Mouse (Mus musculus) E14TG2a.4 (cell line): ENCODE data around the gene Gramd4.

Experiments
- H3K27me3 ChIP-seq: 2 replicates; pipeline ENCODE4 v1.6.1; 2014; ENCODE audit warnings: low read length, control low read depth; ENCODE audit not compliant: insufficient read depth
- H3K36me3 ChIP-seq: 2 replicates; pipeline ENCODE4 v1.6.1; 2014; ENCODE audit warnings: low read length, control low read depth; ENCODE audit not compliant: insufficient read depth
- H3K4me1 ChIP-seq: replicated peaks from 2 replicates; pipeline ENCODE4 v1.6.1; 2014; ENCODE audit warnings: low read depth, low read length, control low read depth
- H3K4me3 ChIP-seq: replicated peaks from 2 replicates; pipeline ENCODE4 v1.5.1; 2014; ENCODE audit warnings: mild to moderate bottlenecking, low read length
- H3K9me3 ChIP-seq: 2 replicates; pipeline ENCODE4 v1.6.1; 2014; ENCODE audit warnings: low read length, control low read depth
- CTCF ChIP-seq: conservative IDR thresholded peaks from 2 replicates; pipeline ENCODE4 v1.5.1; 2014; ENCODE audit warnings: low read length
- NANOG ChIP-seq: IDR thresholded peaks from 2 replicates; pipeline ENCODE4 v1.6.1; 2014; ENCODE audit warnings: borderline replicate concordance, low read length, mixed read lengths
- POU5F1 ChIP-seq: IDR thresholded peaks from 2 replicates; pipeline ENCODE4 v1.6.1; 2014; ENCODE audit warnings: low read length, borderline replicate concordance

The Gramd4 gene

DNA sequence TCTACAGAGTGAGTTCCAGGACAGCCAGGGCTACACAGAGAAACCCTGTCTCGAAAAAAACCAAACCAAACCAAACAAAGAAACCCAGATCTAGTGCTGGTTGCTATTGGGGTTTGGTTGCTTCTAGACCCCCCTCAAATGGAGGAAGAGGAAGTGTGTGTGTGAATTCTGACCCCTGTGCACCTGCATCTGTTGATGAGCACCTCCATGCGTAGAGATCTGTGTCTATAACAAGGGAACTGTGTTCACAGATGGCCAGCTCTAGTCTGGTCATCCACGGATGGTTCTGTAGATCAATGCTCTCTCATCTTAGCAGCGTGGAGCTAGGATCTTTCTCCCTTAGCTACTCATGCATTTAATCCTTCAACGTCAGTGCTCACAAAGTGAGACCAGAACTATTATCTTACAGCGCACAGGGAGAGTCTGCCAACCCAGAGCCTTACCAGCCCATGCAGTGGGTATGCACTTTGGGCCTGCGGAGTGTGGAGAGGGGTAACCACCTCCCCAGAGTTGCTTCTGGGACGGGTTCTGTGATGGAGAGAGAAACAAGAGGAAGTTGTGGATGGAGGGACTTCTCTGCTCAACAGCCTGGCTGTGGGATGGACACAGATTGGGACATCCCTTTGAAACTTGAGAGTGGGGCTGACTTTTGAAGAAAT lies 6.8 kb downstream of the Gramd4 start:
- TF ChIP-seq NANOG (no peak), POU5F1 (no peak), CTCF (no peak)
- H3K36me3 ChIP-seq = no peaks in the 10 kb centered on the region
- peaks cover 20% of the 10 kb centered on the region for H3K27me3 ChIP-seq
- peaks cover 46% of the 10 kb centered on the region for H3K4me1 ChIP-seq
- H3K9me3 ChIP-seq = no peaks in the 10 kb centered on the region
- no peak overlapping the region for H3K4me3 ChIP-seq

DNA sequence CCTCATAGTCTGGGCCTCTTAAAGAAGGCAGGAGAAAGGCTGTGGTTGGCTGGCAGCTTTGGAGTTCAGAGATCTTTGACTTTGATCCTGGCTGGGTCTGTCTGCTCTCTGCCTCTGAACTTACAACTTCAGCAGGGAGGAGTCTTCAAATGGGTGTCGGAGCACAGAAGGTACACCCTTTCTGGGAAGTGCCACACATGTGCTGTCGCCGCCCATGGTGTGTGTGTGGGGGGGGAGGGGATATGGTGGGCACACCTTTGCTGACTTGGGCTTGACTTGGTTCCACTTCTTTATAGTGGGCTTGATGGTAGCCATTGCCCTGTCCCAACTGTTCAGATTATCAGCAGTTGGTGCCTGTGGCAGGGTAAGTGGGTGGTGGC lies 7.3 kb downstream of the Gramd4 start:
- Histone ChIP-seq H3K27me3 (peaks cover 14% of the 10 kb centered on the region), H3K4me1 (peaks cover 48% of the 10 kb centered on the region), H3K36me3 (no peaks in the 10 kb centered on the region), H3K9me3 (no peaks in the 10 kb centered on the region), H3K4me3 (no peak overlapping the region)
- TF ChIP-seq CTCF = no peak

DNA sequence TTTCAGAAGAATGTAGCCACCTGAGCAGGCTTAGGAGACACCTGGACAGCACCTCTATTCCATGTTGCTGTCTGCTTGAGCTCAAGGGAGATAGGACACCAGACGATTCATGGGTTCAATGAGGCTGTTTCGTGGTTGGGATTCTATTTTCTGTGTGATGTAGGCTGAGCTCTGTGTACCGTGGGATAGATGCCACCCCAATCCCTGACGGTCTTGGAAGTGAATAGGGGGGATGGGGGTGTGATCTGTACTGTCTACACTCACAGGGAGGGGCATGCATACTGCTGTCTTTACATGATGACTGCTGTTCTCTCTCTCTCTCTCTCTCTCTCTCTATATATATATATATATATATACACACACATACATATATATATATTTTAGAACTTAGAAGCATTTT lies 7.9 kb downstream of the Gramd4 start:
- TF ChIP-seq POU5F1 (no peak), CTCF (no peak), NANOG (no peak)
- Histone ChIP-seq H3K4me1 (peaks cover 48% of the 10 kb centered on the region), H3K36me3 (no peaks in the 10 kb centered on the region), H3K9me3 (no peaks in the 10 kb centered on the region), H3K27me3 (peaks cover 9% of the 10 kb centered on the region; the same call in 1 of the 2 replicates), H3K4me3 (no peak overlapping the region)

DNA sequence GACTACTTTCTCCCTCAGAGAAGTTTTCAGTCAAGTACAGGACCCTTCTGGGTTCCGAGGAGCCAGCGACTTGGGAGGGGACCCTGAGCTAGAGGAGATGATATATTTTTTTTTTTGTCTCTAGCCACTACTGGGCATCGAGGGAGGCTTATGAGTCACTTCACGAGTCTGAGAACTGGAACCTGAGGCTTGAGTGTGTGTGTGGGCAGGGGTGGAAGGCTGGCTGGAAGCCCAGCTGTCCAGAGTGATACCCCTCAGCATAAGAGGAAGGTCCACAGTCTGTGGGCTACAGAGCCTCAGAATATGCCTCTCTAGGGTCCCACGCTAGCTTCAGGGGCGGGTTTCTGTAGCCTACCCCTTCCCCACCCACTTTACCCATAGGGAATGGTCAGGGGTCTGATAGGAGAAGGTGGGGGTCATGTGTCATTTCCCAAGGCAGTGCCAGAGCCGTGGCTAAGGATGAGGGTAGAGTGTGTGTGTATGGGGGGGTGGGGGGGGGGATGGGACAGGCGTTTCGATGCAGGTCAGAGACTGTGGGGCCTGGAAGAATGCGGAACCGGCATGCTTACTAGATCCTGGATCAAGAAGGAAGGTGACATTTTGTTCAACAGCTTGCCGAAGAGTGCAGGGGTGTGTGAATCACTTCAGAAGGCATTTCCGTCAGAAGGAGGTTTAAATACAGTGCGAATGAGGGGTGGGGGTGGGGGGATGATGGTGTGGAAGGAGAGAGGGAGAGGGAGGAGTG lies 9.5 kb downstream of the Gramd4 start:
- Histone ChIP-seq H3K36me3 (no peaks in the 10 kb centered on the region), H3K9me3 (no peaks in the 10 kb centered on the region), H3K4me1 (peaks cover 39% of the 10 kb centered on the region), H3K4me3 (no peak overlapping the region), H3K27me3 (no peaks in the 10 kb centered on the region)
- TF ChIP-seq POU5F1 (no peak), CTCF (no peak), NANOG (no peak)

DNA sequence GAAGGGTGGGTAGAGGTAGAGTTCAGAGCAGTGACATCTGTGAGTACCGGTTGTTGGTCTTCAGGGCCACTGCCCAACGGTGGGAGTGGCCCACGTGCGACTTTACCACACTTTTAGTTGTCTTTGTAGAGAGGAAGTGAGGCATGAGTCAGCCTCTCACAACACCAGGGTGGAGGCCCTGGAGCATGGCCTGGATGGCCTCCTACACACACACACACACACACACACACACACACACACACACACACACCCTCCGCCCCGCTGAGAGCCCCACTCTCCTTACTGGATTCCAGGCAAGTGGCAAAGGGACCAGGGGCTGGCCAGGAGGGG lies 10.1 kb downstream of the Gramd4 start:
- H3K36me3 ChIP-seq = no peaks in the 10 kb centered on the region
- no peak overlapping the region for H3K4me3 ChIP-seq
- H3K27me3 ChIP-seq = no peaks in the 10 kb centered on the region
- H3K4me1 ChIP-seq = peaks cover 39% of the 10 kb centered on the region
- no peak for TF ChIP-seq NANOG
- TF ChIP-seq POU5F1 = no peak
- no peak for TF ChIP-seq CTCF
- H3K9me3 ChIP-seq = no peaks in the 10 kb centered on the region

DNA sequence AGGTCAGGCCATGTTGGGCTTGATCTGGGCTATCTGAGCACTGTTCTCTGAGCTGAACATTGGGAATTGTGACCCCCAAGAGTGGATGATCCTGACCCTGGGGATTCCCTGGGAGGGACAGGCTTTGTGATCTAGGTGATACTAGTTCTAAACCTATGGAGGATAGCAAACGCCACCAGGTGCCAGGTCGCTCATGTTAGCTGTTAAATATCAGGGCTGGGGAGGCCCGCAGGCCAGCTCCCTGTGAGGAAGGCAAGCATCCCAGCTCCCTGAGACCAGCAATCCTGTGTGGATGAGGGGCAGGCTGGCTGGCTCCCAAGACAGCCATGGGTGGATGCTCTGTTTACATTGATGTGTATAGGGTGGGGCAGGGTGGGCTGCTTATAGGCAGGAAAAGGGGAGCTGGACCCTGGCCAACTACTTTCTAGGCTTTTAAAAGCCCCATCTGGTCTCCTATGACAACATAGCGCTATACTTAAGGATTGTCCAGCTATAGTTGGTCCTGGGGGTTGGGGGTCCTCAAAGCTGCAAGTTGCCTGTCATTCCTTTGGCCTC lies 10.5 kb downstream of the Gramd4 start:
- H3K4me3 ChIP-seq = no peak overlapping the region
- no peak for TF ChIP-seq POU5F1
- TF ChIP-seq NANOG = no peak
- H3K36me3 ChIP-seq = no peaks in the 10 kb centered on the region
- H3K27me3 ChIP-seq = no peaks in the 10 kb centered on the region
- no peaks in the 10 kb centered on the region for H3K9me3 ChIP-seq
- H3K4me1 ChIP-seq = peaks cover 39% of the 10 kb centered on the region

DNA sequence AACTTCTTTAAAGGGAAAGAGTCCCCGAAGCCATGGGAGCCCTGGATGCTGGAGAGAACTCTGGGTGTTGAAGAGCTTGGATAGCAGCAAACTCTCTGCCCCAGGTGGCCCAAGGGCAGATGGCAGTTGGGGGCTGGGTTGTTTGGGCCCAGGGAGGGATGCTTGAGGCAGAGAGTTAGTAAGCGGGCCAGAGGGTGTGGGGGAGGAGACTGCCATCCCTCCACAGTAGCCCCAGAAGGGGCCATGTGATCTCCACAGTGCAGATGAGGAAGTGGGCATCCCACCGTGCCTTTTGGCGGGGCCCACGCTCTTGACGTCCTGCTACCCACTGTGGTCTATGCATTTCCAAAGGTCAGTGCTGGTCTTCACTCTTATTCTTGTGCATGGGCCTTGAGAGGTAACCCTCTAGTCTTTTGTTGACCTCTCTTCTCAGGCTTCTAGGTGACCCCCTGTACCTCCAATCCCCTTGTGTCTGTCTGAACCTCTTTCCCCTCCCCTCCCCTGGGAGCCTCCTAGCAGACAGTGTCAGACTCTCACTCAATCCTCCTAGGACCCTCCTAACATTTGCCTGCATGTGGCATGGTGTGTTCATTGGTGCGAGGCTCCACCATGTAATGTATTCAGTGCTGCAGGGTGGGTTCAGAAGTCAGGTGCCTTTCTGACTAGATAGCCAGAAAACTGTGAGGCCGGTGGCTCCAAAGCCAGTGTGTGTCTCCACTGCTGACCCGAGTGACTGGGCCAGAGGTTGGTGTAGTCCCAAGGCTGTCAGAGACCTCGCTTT lies 11.7 kb downstream of the Gramd4 start:
- Histone ChIP-seq H3K4me3 (no peak overlapping the region), H3K4me1 (peaks cover 39% of the 10 kb centered on the region), H3K27me3 (no peaks in the 10 kb centered on the region), H3K36me3 (no peaks in the 10 kb centered on the region), H3K9me3 (no peaks in the 10 kb centered on the region)
- TF ChIP-seq CTCF (no peak), POU5F1 (no peak), NANOG (no peak)

DNA sequence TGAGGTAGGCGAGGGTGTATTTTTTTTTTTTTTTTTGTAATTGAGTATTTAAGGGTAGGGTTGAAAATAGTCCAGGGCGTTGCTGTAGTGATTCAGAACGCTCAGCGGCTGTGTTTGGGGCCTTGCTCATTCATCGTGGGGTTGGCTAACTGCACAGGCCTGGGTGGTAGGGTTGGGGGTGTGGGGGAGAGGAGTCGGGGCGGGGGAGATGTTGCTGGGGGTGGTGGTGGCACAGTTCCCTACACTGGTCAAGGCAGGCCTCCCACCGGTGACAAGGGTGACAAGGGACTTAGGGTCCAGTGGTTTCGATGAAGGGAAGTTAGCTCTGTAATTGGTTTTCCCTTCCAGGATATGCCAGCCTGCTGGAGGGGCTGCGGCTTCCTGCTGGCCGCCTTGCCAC lies 12.9 kb downstream of the Gramd4 start:
- TF ChIP-seq NANOG = no peak
- Histone ChIP-seq H3K27me3 (no peaks in the 10 kb centered on the region), H3K36me3 (no peaks in the 10 kb centered on the region), H3K9me3 (no peaks in the 10 kb centered on the region), H3K4me3 (no peak overlapping the region), H3K4me1 (peaks cover 33% of the 10 kb centered on the region)

DNA sequence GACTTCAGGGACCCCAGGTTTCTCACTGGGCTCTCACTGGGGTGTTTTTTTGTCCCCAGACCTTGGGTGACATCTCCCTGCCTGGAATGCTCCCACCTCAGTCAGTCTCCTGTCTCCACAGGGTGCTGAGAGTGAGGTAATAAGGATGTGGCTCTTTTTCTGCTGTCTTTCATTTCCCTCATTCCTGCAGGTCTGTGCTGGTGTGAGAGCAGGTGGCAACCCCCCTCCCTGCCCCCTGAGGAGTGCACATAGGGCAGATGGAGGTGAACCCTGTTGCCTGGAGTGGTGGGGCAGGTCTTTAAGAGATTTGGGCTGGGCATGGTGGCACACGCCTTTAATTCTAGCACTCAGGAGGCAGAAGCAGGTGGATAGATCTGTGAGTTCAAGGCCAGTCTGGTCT lies 13.7 kb downstream of the Gramd4 start:
- peaks cover 39% of the 10 kb centered on the region for H3K4me1 ChIP-seq
- no peaks in the 10 kb centered on the region for H3K36me3 ChIP-seq
- no peaks in the 10 kb centered on the region for H3K9me3 ChIP-seq
- no peak overlapping the region for H3K4me3 ChIP-seq
- no peak for TF ChIP-seq CTCF
- TF ChIP-seq NANOG = no peak
- no peak for TF ChIP-seq POU5F1
- no peaks in the 10 kb centered on the region for H3K27me3 ChIP-seq
